Mouse (Mus musculus) limb, embryonic 12.5 days (tissue): Measurements from ENCODE around the gene Pxk. TPM values are rescaled to one million over a fixed set of nuclear protein-coding genes. Genes with fewer than 3 reads are reported as not detected.

Experiments
- ATAC-seq: fragments of 200-750 bp; cut with Nextera tagmentation; 2 replicates; pipeline ENCODE4 v1.8.0; 2017; ENCODE audit warnings: low read depth, moderate TSS enrichment; ENCODE audit not compliant: insufficient number of reproducible peaks, insufficient read depth, low FRiP score, low TSS enrichment
- H3K27ac ChIP-seq: fragments of 300-500 bp; sonication (generic); 2 replicates; pipeline ENCODE4 v1.5.1; 2016; ENCODE audit warnings: mild to moderate bottlenecking, moderate library complexity
- H3K27me3 ChIP-seq: fragments of 300-500 bp; sonication (generic); 2 replicates; pipeline ENCODE4 v1.6.1; 2016; ENCODE audit warnings: mild to moderate bottlenecking, moderate library complexity
- H3K36me3 ChIP-seq: fragments of 300-500 bp; sonication (generic); 2 replicates; pipeline ENCODE4 v1.6.1; 2016; ENCODE audit warnings: mild to moderate bottlenecking, moderate library complexity
- H3K4me1 ChIP-seq: fragments of 300-500 bp; sonication (generic); replicated peaks from 2 replicates; pipeline ENCODE4 v1.6.1; 2016
- H3K4me2 ChIP-seq: fragments of 300-500 bp; sonication (generic); 2 replicates; pipeline ENCODE4 v1.6.1; 2016; ENCODE audit warnings: mild to moderate bottlenecking, moderate library complexity
- H3K4me3 ChIP-seq: fragments of 300-500 bp; sonication (generic); replicated peaks from 2 replicates; pipeline ENCODE4 v1.5.1; 2016; ENCODE audit warnings: mild to moderate bottlenecking
- H3K9ac ChIP-seq: fragments of 300-500 bp; sonication (generic); replicated peaks from 2 replicates; pipeline ENCODE4 v1.6.1; 2016; ENCODE audit warnings: mild to moderate bottlenecking, moderate library complexity
- H3K9me3 ChIP-seq: fragments of 300-500 bp; sonication (generic); 2 replicates; pipeline ENCODE4 v1.6.1; 2016; ENCODE audit warnings: mild to moderate bottlenecking, moderate library complexity
- WGBS: fragments of 180-500 bp; shearing (Covaris S2); methylation state at CpG from one replicate; pipeline ENCODE4 v1.1.7; 2016; 5-methylcytosine and 5-hydroxymethylcytosine counted together
- polyA plus RNA-seq: library from polyadenylated mRNA; unstranded; fragments of >200 nt; fragmentation: Nextera tagmentation; extraction: Ambion mirVana; gene quantifications from 2 replicates; pipeline ENCODE4 v1.2.1, GENCODE M21; 2016

The Pxk gene
- polyA plus RNA-seq, 1 experiment from 2014 or later, result 22.8 TPM

DNA sequence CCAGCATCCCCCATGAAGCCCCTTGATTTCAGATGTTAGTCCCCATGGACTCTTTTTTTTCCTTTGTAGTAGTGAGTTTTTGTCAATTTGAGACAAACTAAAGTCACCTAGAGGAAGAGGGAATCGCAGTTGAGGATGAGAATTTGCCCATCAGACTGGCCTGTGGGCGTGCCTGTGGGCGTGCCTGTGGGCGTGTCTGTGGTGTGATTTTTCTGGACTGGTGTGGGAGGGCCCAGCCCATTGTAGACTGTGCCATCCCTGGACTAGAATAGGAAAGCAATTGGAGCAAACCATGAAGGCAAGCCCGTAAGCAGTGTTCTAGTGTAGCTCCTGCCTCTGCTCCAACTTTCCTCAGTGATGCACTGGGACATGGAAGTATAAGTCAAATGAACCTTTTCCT lies 78.2 kb downstream of the Pxk start:
- no peak overlapping the region for H3K27ac ChIP-seq
- no peaks in the 10 kb centered on the region for H3K27me3 ChIP-seq
- WGBS, result 54% methylated on average over 5 of the region's 5 CpGs

DNA sequence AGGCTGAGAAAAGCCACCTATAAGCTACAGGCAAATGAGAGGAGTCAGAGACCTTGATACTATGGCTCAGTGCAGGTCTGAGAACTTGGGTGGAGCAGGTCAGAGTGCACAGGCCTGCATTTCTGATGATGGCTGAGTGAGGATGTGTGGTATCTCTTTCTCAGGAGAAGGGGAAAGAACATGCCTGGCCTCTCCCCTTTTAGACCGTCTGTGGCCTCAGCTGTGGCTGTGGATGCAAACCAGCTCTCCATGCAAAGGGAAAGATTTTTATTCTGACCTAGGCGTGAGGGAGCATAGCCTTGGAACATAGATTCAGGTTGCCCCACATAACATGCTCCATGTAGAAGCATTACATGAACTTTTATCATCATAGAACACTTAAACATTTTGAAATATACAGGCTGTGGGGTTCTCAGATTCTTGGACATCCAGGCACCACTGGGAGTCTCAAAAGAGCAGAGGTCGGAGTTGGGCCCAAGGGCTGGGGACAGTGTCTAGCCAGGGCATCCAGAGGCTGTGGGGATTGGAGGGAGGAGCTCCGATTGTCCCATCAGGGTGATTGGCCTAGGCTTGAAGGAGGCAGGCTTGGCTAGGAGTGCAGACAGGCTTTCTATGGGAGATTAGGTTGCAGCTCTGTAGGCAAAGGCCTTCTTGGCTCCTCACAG lies 82.5 kb downstream of the Pxk start:
- no peak overlapping the region for H3K4me3 ChIP-seq
- peaks cover 3% of the 10 kb centered on the region; the same call in 1 of the 2 replicates for H3K9me3 ChIP-seq
- H3K4me2 ChIP-seq, result no peak overlapping the region
- H3K9ac ChIP-seq, result no peak overlapping the region; the same call in 1 of the 2 replicates
- H3K36me3 ChIP-seq, result no peaks in the 10 kb centered on the region
- no peaks in the 10 kb centered on the region for H3K4me1 ChIP-seq
- H3K27ac ChIP-seq, result no peak overlapping the region
- no peaks in the 10 kb centered on the region for H3K27me3 ChIP-seq
- no peak for ATAC-seq
- 72% methylated on average over 4 of the region's 4 CpGs for WGBS

More for the DNA sequence above, 78.2 kb downstream of the Pxk start:
- Histone ChIP-seq H3K36me3 (no peaks in the 10 kb centered on the region; the same call in 1 of the 2 replicates), H3K9me3 (no peaks in the 10 kb centered on the region), H3K4me2 (no peak overlapping the region), H3K4me1 (peaks cover 7% of the 10 kb centered on the region), H3K4me3 (no peak overlapping the region), H3K9ac (no peak overlapping the region)
- ATAC-seq, result no peak

DNA sequence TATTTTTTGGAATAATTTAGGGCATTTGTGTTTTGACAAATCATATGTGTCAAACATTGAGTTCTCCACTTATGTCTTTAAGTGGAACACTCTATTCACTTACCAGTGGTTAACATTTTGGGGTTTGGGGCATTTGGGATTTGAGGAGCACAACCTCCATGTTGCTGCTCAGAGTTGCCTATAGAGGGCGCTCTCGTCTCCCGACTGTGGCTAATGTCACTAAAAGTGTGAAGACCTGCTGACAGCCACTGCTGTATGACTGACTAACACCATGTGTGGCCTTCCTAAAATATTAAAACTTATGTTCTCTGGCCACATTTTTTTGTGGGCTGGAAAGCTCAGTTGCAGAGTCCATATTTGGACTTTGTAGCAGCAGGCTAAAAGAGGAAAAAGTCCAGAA lies 85.3 kb downstream of the Pxk start:
- no peak for ATAC-seq
- no peak overlapping the region for H3K9ac ChIP-seq
- peaks cover 3% of the 10 kb centered on the region; the same call in 1 of the 2 replicates for H3K9me3 ChIP-seq
- no peak overlapping the region for H3K4me3 ChIP-seq
- no peak overlapping the region for H3K27ac ChIP-seq
- no peaks in the 10 kb centered on the region for H3K4me1 ChIP-seq
- 65% methylated on average over 3 of the region's 3 CpGs for WGBS
- H3K27me3 ChIP-seq, result no peaks in the 10 kb centered on the region
- no peaks in the 10 kb centered on the region for H3K36me3 ChIP-seq
- no peak overlapping the region for H3K4me2 ChIP-seq

DNA sequence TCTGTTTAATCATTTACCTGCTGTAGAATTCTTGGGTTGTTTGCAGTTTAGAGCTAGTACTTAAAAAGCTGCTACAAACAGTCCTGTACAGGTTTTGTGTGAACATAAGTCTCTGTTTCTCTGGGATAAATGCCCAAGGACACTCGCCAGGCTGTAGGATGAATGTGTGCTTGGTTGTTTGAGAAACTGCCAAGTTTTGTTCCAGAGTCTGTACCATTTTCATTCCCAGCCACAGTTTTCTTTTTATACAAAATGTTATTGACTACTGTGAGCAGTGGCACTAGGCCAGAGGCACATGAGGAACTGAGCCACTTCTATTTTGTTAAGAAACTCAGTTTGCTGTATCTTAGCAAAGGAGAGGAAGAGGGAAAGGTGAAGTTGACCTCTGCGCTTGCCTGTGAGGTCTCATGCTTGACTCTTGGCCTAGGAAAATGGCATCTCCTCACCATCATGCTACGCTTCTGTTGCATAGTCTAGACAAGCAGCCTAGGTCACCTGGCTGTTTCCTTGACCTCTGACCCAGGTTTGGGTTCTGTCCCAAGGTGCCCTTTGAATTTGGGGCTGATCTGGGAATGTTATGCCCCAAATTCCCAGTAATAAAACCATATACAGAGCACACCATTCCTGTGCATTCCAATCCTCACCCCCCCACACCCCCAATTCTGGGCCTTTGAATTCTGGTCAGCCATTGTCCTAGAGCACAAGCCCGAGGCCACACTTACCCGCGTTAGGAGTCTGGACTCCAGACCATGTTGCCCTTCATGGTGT lies 88.5 kb downstream of the Pxk start:
- Histone ChIP-seq H3K9me3 (peaks cover 3% of the 10 kb centered on the region; the same call in 1 of the 2 replicates), H3K9ac (no peak overlapping the region), H3K36me3 (no peaks in the 10 kb centered on the region), H3K4me3 (no peak overlapping the region), H3K4me1 (peaks cover 6% of the 10 kb centered on the region), H3K27me3 (no peaks in the 10 kb centered on the region), H3K27ac (no peak overlapping the region), H3K4me2 (no peak overlapping the region)
- ATAC-seq, result no peak
- 94% methylated on average over 6 of the region's 6 CpGs for WGBS

DNA sequence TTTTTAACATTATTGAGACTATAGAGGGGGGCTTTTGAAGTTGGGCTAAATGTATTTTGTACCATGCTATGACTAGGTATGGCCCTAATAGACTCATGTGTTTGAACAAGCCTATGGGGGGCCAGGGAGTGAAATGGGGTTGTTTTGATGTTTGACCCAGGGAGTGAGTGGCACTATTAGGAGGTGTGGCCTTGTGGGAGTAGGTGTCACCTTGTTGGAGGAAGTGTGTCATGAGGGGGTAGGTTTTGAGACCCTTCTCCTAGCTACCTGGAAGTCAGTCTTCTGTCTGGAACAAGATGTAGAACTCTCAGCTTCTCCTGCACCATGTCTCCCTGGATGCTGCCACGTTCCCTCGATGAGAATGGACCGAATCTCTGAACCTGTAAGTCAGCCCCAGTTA lies 92.5 kb downstream of the Pxk start:
- no peak for ATAC-seq
- no peaks in the 10 kb centered on the region for H3K36me3 ChIP-seq
- H3K4me2 ChIP-seq, result no peak overlapping the region
- no peaks in the 10 kb centered on the region for H3K27me3 ChIP-seq
- peaks cover 20% of the 10 kb centered on the region for H3K4me1 ChIP-seq
- H3K9ac ChIP-seq, result no peak overlapping the region
- WGBS, result 95% methylated on average over 3 of the region's 3 CpGs
- no peak overlapping the region for H3K27ac ChIP-seq
- no peaks in the 10 kb centered on the region for H3K9me3 ChIP-seq
- no peak overlapping the region for H3K4me3 ChIP-seq

DNA sequence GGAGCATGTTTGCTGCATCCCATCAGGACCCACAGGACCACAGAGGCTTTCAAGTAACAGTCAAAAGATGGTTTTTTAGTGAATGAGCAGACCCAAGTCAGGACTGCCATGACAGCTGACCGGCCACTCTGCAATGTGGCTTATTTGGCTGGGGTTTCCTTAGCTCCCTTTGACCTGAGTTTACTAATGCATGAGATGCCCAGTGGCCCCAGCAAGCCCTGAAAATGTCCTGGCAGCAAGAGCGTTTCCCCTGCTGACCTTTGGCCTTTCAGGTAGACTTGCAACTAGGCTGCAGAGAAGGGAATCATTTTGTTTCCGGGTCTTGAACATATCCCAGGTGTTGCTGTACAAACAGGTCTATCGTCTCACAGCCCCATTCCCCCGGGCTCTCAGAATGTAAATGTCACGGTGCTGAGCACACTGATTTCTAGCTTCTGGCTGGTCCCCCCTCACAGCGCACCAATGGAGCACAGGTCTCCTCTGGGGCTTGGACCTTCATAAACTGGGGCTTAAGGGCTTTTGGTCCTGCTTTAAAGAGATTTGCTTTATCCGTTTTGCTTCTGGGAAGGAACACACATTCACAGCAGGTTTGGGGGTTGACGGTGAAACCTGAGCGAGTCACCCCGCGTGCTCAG lies 93.4 kb downstream of the Pxk start:
- peak; percentile 69; the same call in 1 of the 2 replicates for ATAC-seq
- H3K27ac ChIP-seq, result peak overlapping the region; percentile 68

DNA sequence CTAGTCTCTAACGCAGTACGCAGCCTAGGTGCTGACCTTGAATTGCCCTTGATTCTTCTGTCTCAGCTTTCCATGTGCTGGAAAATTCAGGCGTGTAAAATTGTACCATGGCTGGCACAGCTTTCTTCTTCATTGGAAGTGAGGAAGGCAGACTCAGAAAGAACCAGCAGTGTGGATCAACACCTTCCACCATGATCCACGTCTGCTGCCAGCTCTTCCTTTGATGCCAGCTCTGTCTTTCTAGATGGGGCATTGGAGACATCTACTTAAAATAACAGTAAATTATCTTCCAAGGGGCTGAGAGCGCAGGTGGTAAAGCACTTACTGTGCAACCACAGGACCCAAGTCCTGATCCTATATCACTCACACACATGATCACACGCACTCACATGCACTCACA lies 94.7 kb downstream of the Pxk start:
- H3K27me3 ChIP-seq, result 0 out of 2 replicates have a peak, but pooled peaks cover 3% of the 10 kb centered on the region
- H3K4me3 ChIP-seq, result no peak overlapping the region
- no peaks in the 10 kb centered on the region for H3K9me3 ChIP-seq
- H3K27ac ChIP-seq, result no peak overlapping the region
- no peaks in the 10 kb centered on the region for H3K36me3 ChIP-seq
- H3K9ac ChIP-seq, result no peak overlapping the region
- H3K4me1 ChIP-seq, result peaks cover 20% of the 10 kb centered on the region
- 78% methylated on average over 6 of the region's 6 CpGs for WGBS
- no peak for ATAC-seq
- H3K4me2 ChIP-seq, result no peak overlapping the region

More for the DNA sequence above, 93.4 kb downstream of the Pxk start:
- Histone ChIP-seq H3K9me3 (no peaks in the 10 kb centered on the region), H3K36me3 (no peaks in the 10 kb centered on the region), H3K27me3 (0 out of 2 replicates have a peak, but pooled peaks cover 3% of the 10 kb centered on the region), H3K4me1 (peaks cover 20% of the 10 kb centered on the region), H3K4me2 (0 out of 2 replicates have a peak overlapping the region, but pooled peaks have one; percentile 13), H3K9ac (no peak overlapping the region), H3K4me3 (no peak overlapping the region)
- WGBS, result 41% methylated on average over 12 of the region's 12 CpGs

DNA sequence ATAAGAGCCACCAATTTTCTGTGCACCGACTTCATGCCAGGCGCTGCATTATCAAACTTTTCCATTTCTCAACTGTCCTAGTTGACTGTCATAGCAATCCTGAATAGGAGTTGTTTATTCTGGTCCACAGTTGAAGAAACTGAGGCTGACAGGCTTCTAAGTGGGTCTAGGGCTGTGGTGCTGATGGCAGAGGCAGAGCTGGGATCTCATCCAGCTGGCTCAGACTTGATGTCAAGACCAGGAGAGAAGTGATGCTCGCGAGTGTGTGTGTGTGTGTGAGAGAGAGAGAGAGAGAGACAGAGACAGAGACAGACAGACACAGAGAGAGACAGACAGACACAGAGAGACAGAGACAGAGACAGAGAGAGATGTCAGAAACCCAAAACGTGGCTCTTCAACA lies 102.8 kb downstream of the Pxk start:
- Histone ChIP-seq H3K9ac (no peak overlapping the region), H3K27me3 (peaks cover 5% of the 10 kb centered on the region; the same call in 1 of the 2 replicates), H3K36me3 (no peaks in the 10 kb centered on the region), H3K4me3 (no peak overlapping the region), H3K9me3 (no peaks in the 10 kb centered on the region), H3K4me1 (no peaks in the 10 kb centered on the region), H3K27ac (no peak overlapping the region), H3K4me2 (no peak overlapping the region)
- WGBS, result 86% methylated on average over 5 of the region's 5 CpGs
- no peak for ATAC-seq

DNA sequence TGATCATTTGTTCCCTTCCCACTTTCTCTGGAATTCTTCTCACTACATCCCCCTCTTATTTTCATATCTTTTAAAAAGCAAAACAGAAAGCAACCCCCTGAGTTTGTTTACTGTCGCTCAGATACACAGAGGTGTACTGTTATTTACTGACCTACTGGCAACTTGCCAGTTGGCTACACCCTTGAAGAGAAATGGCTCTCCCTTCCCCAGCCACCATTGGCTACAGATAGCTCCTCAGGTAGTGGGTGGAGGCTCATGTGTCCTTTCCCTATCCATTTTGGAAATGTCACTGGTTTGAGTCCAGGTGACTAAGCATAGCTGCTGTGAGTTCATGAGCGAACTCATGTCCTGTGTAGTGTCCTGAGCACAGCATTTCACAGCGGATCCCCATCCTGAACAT lies 103.7 kb downstream of the Pxk start:
- Histone ChIP-seq H3K9ac (no peak overlapping the region), H3K27me3 (peaks cover 3% of the 10 kb centered on the region; the same call in 1 of the 2 replicates), H3K9me3 (no peaks in the 10 kb centered on the region), H3K27ac (no peak overlapping the region), H3K4me2 (no peak overlapping the region), H3K4me1 (peaks cover 8% of the 10 kb centered on the region), H3K4me3 (no peak overlapping the region), H3K36me3 (no peaks in the 10 kb centered on the region)
- WGBS, result 79% methylated on average over 3 of the region's 3 CpGs
- no peak for ATAC-seq

DNA sequence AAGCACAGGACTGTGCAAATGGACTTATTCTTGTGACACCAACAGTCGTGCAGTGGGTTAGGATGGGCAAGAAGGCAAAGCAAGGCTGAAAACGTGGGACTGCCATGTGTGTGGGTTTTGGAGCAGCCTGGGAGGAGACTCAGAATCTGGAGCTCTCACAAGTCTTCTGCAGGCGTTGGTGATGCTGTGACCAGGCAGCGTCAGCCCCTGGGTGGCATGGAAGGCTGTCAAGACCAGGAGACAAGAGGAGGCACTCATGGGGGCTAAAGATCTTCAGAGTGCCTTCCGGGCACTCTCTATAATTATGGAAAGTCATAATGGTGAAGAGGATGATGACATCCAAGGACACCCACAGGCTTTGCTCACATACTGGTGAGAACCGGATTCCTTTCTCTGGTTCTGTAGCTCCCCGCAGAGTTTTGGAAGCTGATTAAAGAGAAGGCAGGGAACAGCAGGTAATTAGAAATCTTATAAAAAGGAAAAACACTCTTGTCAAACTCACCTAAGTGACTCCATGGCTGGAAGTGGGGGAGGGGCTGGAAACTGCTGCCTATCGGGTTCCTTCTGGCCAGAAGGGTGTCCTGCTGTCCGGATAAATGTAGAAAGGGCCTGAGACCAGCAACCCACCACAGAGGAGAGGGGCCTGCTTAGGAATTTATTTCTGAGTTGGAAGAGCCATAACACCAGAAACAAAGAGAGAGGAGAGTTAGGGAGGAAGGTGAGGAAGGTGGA lies 108.3 kb downstream of the Pxk start:
- no peaks in the 10 kb centered on the region for H3K36me3 ChIP-seq
- no peak overlapping the region for H3K4me2 ChIP-seq

More for the DNA sequence above, 108.3 kb downstream of the Pxk start:
- ATAC-seq, result no peak
- H3K9me3 ChIP-seq, result no peaks in the 10 kb centered on the region
- peak overlapping the region; percentile 35; the same call in 1 of the 2 replicates for H3K27ac ChIP-seq
- 44% methylated on average over 9 of the region's 9 CpGs for WGBS
- H3K4me1 ChIP-seq, result peaks cover 18% of the 10 kb centered on the region
- H3K27me3 ChIP-seq, result peaks cover 3% of the 10 kb centered on the region; the same call in 1 of the 2 replicates
- no peak overlapping the region for H3K9ac ChIP-seq
- H3K4me3 ChIP-seq, result no peak overlapping the region
